Mouse (Mus musculus) CD4-positive naive resting alpha-beta T cell, adult 57 days (primary cell): ENCODE results near the gene Cyb561a3. TPM values are rescaled to one million over a fixed set of nuclear protein-coding genes. Genes with fewer than 3 reads are reported as not detected.

ENCODE experiments used
- total RNA-seq: library from RNA; stranded (reverse); gene quantifications from one replicate; pipeline ENCODE4 v1.2.4, GENCODE M21; 2023

Gene Cyb561a3
- total RNA-seq: 20.5 TPM

GRCm38 (mm10) chr19:10576690-10577561, at the start of gene Cyb561a3, which contains the start of gene Tmem138:
TSS of gene Cyb561a3 (plus strand) at chr19:10577172.
TSS of gene Tmem138 (minus strand) at chr19:10577362.

DNA sequence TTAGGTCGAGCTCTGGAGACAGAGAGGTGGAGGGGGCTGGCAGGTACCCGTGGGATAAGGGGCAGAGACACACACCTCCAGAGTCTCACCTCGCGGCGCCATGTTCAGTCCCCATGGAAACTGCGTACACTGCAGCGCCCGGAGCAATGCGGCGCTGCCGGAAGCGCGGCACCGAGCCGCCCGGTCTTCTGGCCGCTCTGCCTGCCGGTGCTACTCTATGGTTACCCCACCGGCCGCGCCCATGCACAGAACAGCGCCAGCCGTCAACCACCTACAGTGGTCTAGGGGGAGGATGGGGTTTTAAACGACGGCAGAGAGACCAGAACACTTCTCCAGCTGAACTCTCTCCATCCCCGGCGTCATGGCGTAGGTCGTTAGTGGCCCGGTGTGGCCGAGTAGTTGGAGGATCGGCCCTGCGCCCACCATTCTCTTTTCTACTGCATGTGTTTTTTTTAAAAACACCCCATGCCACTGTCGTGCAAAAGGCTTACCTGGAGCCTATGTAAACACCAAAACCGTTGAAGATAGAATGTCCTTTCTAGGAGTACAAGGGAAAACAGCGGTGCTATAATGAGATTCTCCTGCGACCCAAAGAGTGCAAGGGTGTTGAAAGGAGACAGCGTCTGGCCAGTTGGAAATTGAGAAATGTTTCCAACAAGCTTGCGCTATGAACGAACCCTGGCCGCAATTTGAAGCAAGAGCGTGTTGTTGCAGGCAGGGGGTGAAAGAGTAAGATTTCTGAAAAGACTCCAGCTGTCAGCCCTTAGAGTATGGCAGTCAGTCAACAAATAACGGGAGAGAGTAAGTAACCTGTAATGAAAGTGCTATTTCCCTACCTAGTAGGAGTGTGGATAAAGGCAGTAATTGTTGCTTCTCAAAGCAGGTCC, 21.1 kb upstream of the Cyb561a3 start, which contains the start of gene Tmem216:
Gene Tmem216 (minus strand): TSS at position 615 of the 887 bp plus-strand sequence.

GRCm38 (mm10) chr19:10605293-10605900, 28.4 kb downstream of the Cyb561a3 start, which contains the start of the genes Ddb1 and Tkfc:
TSS of gene Ddb1 (plus strand) at chr19:10605327.
TSS of gene Tkfc (minus strand) at chr19:10605654.

DNA sequence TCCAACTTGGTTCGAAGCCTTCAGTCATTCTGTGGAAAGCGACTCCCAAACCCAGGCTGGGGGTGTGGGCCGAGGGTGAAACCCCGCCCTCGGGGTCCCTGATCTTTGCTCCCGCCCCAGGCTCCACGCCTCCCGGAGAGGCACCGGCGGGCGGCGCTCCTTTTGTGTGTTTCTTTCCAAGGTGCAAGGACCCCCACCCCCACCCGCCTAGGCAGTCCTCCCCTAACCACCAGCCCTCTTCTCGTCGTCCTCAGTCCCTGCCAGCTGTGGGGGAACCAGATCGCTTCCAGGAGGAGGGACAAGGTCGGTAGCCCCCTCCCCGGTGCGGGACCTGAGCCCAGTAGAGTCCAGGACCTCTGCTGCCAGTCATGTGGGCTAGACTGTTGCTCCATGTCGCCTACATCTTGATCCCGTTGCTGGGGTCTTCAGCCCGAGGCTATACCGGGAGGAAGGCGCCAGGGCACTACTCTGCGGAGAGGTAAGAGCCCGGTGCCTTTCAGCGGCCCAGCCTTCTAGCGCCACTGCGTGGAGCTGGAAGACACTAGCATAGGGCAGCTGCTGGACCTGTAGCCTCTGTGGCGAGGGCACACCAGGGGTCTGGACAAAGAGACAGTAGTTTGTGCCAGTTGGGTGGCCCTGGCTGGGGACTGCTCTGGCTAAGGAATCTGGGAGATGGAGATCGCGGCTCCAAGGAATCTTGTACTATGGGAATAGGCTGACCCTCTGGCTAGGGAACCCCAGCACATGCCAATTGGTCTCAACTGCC, 57.3 kb downstream of the Cyb561a3 start, which contains the start of gene Vwce:
Gene Vwce (plus strand): TSS at position 108 of the 766 bp plus-strand sequence.

Other genes starting within 250 kb of the Cyb561a3 start
- gene Syt7, start 188.1 kb upstream of the Cyb561a3 start, total RNA-seq: not detected
- gene Lrrc10b, start 119.7 kb upstream of the Cyb561a3 start, total RNA-seq: not detected
- gene Ppp1r32, start 94.2 kb upstream of the Cyb561a3 start, total RNA-seq: 4.2 TPM
- 132 TPM for gene Cpsf7, start 51.9 kb upstream of the Cyb561a3 start, total RNA-seq
- 44.8 TPM for gene Sdhaf2, start 51.0 kb upstream of the Cyb561a3 start, total RNA-seq
- 6.9 TPM for gene Tmem216, start 20.9 kb upstream of the Cyb561a3 start, total RNA-seq
- 8.3 TPM for gene Tmem138, start 190 bp downstream of the Cyb561a3 start, total RNA-seq
- 225 TPM for gene Ddb1, start 28.2 kb downstream of the Cyb561a3 start, total RNA-seq
- gene Tkfc, start 28.5 kb downstream of the Cyb561a3 start, total RNA-seq: 9.8 TPM
- 11.3 TPM for gene Vwce, start 57.0 kb downstream of the Cyb561a3 start, total RNA-seq
- not detected for gene Pga5, start 100.9 kb downstream of the Cyb561a3 start, total RNA-seq
- gene Vps37c, start 111.6 kb downstream of the Cyb561a3 start, total RNA-seq: 24.4 TPM
- 341 TPM for gene Cd5, start 161.8 kb downstream of the Cyb561a3 start, total RNA-seq